Mouse (Mus musculus) lung, postnatal 14 days (tissue): ENCODE results near the gene Chn2.
A peak's percentile ranks its signal among the peaks of the same experiment; 100 is the strongest.

Experiments
- DNase-seq: peaks from one replicate; pipeline ENCODE4 v3.0.0; 2021

Chn2 gene

GRCm38 (mm10) chr6:54203926-54204325 is 164.6 kb downstream of the Chn2 start:
- no peak for DNase-seq

DNA sequence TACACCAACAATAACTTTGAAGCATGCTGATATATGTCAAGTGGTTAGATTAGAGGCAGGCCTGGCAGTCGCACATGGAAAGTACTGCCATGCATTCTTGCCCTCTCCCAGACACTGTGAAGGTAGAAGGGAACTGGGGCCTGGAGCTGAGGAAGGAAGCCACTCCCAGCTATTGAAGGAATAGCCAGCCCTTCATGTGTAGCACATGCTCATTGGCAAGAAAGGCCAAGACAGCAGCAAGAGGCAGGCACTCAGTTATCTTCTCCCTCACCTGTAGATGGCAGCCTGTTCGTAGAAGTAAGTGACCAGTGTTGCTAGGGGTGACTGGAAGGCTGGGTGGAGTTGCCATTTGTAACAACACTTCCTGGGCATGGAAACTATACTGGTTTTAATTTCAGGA is 165.6 kb downstream of the Chn2 start:
- DNase-seq, result no peak

DNA sequence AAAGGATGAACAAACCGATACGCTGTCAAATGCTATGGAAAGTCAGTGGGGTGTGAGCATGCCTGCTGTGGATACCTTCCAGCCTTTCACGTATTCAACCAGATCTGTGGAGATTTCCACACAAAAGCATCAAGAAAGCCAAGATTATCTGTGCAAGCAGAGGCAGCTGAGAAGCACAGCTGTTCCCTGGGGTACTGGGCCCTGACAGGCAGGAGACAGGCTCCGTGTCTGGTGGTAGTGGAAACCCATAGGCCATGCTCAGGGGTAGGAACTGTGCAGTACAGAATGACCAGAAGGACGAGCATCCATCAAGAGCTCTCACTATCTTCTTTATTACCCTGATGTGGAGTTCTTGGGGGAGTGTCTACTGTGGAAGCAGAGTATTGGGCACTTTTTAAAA is 166.1 kb downstream of the Chn2 start:
- DNase-seq, result no peak

DNA sequence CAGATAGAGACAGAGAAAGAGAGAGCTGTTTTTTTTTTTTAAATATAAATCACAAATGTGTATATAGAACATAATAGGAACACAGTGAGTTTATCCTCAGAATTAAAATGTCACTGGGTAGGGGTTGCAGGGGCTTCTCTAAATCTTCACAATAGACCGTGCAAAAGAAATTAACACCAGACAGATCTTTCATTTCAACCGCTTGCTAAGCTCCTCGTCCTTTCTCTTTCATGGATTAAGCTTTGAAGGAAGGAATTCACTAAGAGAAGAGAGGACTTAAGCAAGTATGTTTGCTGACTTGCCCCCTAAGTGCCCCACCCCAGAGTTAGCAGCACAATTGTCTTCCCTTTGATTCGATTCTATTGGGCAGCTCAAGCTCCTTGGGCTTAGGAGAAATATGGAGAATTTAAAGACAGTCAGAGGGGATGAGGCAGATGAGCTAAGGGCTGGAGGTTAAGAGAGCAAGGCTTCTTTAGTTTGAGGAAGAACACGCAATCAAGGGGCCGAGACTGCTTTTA is 166.9 kb downstream of the Chn2 start:
- no peak for DNase-seq

GRCm38 (mm10) chr6:54208786-54209185 is 169.4 kb downstream of the Chn2 start:
- no peak for DNase-seq

DNA sequence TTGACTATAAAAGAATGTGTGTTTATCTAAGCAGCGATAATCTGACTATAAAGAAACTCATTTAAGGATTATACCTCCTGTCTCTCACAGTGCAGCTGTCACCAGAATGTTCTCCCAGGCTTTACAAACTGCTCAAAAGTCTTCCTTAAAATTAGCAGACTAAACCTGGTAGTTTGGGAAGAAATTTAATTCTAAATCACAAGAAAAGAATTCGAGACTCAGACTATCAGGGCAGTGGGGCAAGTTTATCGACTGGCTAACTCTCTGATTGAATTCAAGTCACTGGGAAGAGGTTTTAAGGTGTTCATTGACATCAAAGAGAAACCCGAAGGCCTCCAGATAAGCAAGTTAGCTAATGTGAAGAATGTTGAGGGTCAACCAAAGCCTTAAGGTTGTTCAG is 171.6 kb downstream of the Chn2 start:
- DNase-seq, result no peak

GRCm38 (mm10) chr6:54211939-54212338 is 172.6 kb downstream of the Chn2 start:
- no peak for DNase-seq

- DNase-seq, result no peak
These were observed 174.4 kb downstream of the Chn2 start for GRCm38 (mm10) chr6:54213743-54214142.

GRCm38 (mm10) chr6:54215636-54216035 is 176.3 kb downstream of the Chn2 start:
- no peak for DNase-seq

DNA sequence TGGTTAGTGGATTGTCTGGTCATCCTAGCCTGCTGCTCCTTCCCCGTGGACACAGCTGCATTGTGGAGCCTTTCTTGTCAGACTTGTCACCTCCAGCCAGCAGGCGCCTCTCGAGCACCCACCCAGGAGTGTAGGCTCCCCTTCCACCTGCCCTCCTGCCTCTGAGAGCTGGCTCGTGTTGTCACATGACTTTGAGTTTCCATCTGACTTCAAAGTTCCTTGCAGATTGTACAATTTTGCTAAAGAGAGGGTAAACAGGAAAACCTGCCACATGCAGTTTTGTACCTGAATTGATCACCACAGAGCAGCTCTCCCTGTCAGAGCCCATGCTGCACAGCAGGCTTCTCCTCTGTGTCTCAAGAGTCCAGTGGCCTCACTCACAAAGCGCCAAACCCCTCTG is 177.2 kb downstream of the Chn2 start:
- DNase-seq, result no peak

GRCm38 (mm10) chr6:54220124-54220523 is 180.8 kb downstream of the Chn2 start:
- no peak for DNase-seq

DNA sequence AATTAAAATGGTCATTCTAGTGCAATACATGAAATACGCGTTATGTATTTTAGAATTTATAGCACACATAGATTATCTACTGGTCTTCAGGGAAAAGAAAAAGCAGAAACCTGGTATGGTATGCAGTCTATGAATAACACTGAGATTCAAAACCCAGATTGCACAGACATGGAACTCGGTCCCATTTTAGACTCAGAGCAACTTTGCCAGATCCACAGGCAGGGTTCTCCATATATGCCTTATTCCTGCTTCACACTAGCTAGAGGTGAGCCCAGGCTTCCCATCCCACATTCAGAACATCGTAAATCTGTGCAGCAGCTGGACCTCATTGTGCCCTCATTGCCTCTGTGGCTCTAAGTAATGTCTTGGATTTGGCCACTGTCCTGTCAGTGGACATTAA is 184.2 kb downstream of the Chn2 start:
- no peak for DNase-seq

DNA sequence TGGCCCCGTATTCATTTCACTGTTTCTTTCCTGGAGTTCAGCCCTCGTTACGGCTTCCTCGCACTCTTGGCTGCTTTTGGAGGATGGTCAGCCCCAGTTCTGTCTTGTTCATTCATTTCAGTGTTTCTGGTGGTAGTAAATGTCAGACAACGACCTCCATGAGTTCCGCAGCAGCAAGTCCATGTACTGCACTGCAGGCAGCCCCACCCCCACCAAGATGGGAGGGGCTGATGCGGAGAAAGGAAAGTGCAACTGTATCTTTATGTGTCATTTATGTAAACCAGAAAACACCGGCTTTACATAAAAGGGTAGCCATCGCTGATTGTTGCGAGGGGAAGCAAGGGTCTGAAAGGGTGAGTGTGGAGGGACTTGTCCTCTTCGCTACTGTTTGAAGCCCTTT is 185.0 kb downstream of the Chn2 start:
- no peak for DNase-seq

GRCm38 (mm10) chr6:54225327-54225726 is 186.0 kb downstream of the Chn2 start:
- DNase-seq, result no peak

DNA sequence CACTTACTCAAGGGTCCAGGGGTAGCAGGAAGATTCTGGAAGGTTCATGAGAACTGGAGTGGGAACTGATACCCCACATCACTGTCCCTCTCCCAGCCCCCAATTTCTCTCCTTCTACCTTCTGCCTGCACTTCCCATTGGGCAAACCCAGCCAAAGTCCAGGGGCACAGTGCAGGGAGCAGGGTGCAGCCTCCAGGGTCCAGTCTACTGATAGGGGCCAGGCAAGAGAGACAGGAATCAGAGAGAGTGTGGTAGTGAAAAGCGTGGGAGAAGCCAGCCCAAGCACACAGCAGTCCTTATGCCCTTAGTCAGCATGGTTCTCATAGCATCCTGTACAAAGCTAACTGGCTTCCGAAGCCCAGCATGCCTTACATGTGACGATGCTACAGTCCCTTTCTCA is 187.7 kb downstream of the Chn2 start:
- DNase-seq, result no peak

DNA sequence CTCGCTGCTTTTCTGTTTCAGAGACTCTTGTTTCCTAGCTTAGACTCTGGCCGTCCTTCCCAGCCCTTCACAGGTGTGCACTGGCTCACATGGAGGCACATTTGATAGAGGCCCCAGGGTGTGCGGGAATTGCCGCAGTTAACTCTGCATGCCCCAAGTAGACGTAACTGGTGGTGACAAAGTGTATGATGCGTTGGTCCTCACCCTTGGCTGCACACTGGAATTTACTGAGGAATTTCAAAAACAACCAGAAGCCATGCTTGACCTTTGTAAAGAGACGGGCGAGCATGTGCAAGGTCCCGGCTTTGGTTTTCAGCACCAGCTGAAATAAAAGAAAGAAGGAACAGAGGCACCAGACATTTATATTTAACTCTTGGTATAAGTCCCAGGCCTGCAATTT is 189.1 kb downstream of the Chn2 start:
- no peak for DNase-seq

DNA sequence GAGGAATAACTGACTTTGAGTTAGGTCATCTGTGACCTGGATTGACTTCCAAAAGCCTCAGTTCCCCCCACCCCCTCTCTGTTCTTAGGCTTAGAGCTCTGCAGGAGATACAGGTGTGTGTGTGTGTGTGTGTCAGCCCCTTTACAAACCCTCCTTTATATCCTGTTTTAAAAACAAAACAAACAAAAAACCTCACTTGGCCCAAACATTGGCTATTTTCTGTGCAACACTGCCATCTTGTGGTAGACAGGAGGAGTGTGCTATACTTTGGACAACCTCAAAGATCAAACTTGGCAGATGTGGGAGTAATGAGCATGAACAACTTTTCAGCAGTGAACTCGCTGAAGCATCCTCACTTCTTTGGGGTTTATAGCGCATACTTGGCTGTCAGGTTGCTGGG is 189.5 kb downstream of the Chn2 start:
- peak; percentile 57 for DNase-seq

GRCm38 (mm10) chr6:54231769-54232558 is 192.6 kb downstream of the Chn2 start:
- DNase-seq, result no peak

DNA sequence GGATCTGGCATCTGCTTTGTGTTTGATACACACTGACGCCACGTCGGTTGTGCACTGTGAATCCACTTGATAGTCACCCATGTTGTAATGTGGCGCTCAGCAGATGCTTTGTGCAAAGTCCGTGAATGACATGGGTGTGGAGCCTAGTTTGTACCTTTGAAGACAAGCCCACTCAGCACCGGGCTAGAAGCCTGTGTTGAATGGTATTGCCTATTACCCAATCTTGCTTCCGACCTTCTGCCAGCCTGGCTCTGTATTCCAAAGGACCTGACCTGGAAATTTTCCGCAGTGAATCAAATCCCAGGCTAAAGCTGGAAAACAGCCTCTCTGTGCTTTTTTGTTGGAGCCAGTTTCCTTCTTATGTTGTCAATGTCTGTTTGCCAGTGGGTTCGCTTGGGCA is 197.1 kb downstream of the Chn2 start:
- no peak for DNase-seq

DNA sequence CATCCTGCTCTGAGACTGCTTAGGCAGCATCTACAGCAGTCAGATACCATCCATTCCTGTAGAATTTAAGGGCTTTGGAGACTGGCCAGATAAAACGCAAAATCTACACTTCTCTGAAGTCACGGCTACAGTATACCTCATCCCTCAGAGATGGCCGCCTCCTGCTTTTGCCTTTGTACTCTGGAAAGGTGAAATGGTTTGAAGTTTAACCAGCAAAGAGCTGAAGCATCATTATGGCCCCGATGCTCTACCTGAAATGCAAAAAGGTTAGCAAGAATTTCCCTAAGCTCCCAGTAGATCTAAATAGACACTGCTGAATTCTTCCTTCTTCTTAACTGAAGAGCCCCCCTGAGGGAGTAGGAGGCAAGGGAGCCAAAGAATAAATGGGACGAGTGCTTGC is 202.4 kb downstream of the Chn2 start:
- no peak for DNase-seq

DNA sequence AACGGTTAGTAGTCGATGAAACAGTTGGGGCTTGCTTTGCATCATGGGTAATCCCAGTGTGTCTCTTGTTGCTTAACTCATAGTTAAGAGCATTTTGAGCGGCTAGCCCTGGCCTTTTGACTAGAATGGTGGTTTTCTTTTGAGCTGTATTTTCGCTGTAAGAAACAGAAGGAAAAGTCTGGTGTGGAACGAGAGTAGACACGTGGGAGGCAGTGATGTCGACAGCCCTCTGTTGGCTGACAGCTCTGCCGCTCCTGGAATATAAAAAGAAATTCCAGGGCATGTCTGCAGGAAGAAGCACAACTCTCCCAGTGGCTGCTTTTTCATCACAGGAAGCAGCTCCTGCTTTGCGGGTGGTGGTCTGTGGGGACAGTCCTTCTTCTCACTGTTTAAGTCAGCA is 202.9 kb downstream of the Chn2 start:
- peak; percentile 28 for DNase-seq

DNA sequence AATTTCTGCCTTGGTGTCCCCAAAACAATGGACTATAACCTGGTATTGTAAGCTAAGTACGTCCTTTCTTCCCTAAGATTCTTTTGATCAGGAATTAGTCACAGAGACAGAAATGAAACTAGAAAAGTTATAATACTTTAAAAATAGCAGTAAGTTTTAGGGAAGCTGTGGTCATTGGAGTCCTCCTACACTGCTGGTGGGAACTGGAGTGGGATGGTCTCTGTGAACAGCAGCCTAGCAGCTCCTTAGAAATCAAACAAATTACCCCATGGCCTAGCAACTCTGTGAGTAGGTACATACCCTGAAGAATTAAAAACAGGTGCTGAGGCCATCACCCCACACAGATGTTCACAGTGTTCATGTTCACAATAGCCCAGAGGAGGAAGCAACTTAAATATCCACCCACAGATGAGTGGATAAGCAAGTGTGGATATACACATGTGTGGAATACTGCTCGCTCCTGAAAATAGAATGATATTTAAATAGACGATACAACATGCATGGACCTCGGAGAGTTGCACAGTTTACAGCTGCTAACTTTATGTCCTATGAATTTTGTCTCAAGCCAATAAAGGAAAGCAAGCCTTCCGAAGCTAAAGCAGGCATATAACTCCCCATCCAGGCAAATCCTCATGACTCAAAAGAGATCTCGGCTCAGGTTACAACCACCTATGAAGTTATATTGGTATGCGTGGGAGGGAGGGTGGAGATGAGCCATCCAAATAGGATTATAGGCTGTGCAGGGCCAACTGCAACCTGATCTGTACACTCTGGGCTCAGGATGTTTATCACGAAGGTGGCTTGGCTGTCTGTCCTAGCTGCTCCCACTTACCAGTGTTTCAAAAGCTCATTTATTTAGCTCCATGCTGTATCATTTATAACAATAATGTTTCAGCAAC is 209.2 kb downstream of the Chn2 start:
- DNase-seq, result no peak

DNA sequence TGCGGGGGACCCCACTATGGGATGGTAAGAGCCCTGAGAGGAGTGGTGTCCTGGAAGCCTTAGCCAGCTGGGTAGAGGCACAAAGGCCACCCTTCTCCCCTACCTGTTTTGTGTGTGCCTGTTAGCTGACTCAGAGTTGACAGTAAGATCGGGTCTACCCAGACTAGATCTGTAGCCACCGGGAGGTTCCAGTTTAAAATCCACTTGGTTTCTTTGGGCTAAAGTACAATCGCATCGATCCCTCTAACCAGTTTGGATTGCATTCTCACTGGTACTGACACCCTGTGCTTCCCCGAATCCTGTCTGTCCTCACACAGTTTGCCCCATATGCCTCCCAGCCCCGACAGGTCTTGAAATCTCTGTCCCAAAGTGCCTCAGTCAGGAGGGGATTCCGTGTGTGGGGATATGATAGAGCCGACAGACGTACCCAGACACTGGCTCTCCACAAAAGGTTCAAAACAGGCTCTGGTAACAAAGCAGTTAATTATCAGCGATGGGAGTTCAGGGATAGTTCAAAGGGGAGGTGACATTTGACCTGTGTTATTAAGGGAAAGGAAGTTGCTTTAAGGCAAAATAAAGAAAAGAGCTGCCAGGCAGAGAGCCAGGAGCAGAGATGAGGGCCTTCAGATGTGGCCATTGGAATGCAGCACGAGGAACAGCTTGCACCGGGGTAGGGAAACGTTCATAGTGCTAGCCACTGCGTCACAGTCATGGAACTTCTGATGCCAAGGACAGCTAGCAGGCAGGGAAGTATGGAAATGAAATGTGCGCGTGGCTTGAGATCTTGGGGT is 212.2 kb downstream of the Chn2 start:
- DNase-seq, result peak; percentile 34
